14 mouse cellular contexts compared by ENCODE assay signal in the genomic region with DNA sequence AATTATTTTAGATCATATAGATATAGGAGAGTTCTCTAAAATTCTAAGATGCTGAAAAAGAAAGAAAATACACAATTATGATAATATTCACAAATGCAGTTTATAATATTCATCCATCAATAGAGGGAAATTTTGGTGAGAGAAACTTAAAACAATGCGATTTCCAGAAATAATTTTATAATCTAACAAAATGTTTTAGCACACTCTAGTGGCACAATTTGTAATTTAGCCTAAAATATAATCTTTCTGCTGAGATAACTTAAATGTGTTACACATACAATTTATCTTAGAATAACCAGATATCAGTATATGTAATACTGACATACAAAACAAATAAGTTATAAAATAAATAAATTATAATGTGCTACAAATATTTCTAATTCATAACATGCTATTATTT.
"Had no signal": no experiment of that assay in that cellular context is flagged by ENCODE, and none has a peak within 500 bp of the region (broad histone marks: within the 10 kb centered on the region; RNA-seq: fewer than 3 reads in every experiment).

No protein-coding gene starts in this region.

- H3K9ac ChIP-seq: kidney, embryonic 15.5 days; limb, embryonic 12.5 days; liver, embryonic 13.5 days; liver, postnatal 0 days; neural tube, embryonic 15.5 days had no signal

- H3K36me3 ChIP-seq: kidney, embryonic 15.5 days; limb, embryonic 12.5 days; liver, embryonic 13.5 days; neural tube, embryonic 15.5 days had no signal

- H3K27me3 ChIP-seq: kidney, embryonic 15.5 days; limb, embryonic 12.5 days; liver, embryonic 13.5 days; neural tube, embryonic 15.5 days had no signal

- H3K4me3 ChIP-seq: kidney, embryonic 15.5 days; limb, embryonic 12.5 days; liver, embryonic 13.5 days; myocyte; neural tube, embryonic 15.5 days had no signal

- ATAC-seq: liver, postnatal 0 days; midbrain, embryonic 16.5 days had no signal

- H3K9me3 ChIP-seq: kidney, embryonic 15.5 days; limb, embryonic 12.5 days; liver, embryonic 13.5 days; neural tube, embryonic 15.5 days had no signal

- H3K4me1 ChIP-seq: kidney, embryonic 15.5 days; limb, embryonic 12.5 days; liver, embryonic 13.5 days; neural tube, embryonic 15.5 days had no signal

- H3K27ac ChIP-seq: kidney, embryonic 15.5 days; limb, embryonic 12.5 days; liver, embryonic 13.5 days; neural tube, embryonic 15.5 days had no signal

- H3K4me2 ChIP-seq: kidney, embryonic 15.5 days; limb, embryonic 12.5 days; liver, embryonic 13.5 days; neural tube, embryonic 15.5 days had no signal

- DNase-seq: kidney, adult 18-20 months; kidney, postnatal 36 days; liver; liver, embryonic 13.5 days; liver, postnatal 0 days; lung, postnatal 36 days; right cerebral cortex, adult 18-20 months; thymus, adult 18-20 months; thymus, postnatal 14 days had no signal
